8 mouse cellular contexts compared by ENCODE assay signal in the genomic region with DNA sequence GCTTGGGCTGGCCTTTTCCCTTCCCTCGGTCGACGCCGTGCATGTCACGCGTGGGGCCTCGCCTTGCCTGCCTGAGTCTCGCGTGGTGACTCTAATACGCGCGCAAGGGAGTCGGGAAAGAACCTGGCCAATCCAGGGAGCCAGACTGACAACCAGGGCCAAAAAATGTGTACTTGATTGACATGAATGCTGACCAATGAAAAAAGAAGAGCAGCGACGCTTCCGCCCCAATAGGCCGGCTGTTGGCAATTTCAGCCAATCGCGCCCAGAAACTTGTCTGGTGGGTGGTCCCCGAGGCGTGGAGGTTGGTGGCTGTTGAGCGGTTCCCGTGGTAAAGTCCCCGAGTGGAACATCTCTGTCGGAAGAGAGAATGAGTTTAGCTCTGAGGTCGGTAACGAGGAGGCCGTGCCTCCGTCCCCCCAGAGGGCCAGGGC. TPM values are rescaled to one million over a fixed set of nuclear protein-coding genes. Genes with fewer than 3 reads are reported as not detected.
DNase-seq lines count a peak whose midpoint lies in the region; ATAC-seq lines count a peak whose summit lies in the region.

Gene Cetn3, plus strand, starts transcription at position 107 of the 434 bp plus-strand sequence.

- peak within 1 kb of the TSS; percentile 57 for H3K4me2 ChIP-seq in intestine, embryonic 14.5 days (ENCODE audit: low read length)

- peak; percentile 92 for ATAC-seq in intestine, embryonic 14.5 days (replicated peaks; ENCODE audit: low FRiP score, low TSS enrichment, low read depth)
- ATAC-seq in megakaryocyte progenitor cell, adult 5-6 weeks (replicated peaks; ENCODE audit: poor library complexity) = peak; percentile 81

- peak within 1 kb of the TSS; percentile 94 for H3K9ac ChIP-seq in intestine, embryonic 14.5 days (ENCODE audit: low read length)

- no peaks in the 10 kb centered on the region for H3K9me3 ChIP-seq in intestine, embryonic 14.5 days (ENCODE audit: control insufficient read depth, low read length)

- no peaks in the 10 kb centered on the region for H3K27me3 ChIP-seq in intestine, embryonic 14.5 days (replicated peaks; ENCODE audit: control insufficient read depth, insufficient read depth, low read length)

- intact Hi-C loops in gastrocnemius, postnatal 36 days (cut with DNase I) = loop anchor here (5.0 to 10.0 kb wide), 3 partner anchors 126 to 1882 kb away; partner anchors contain the start of genes Arrdc3 and Lysmd3
- intact Hi-C loops in left cerebral cortex, postnatal 10 days (cut with DNase I) = loop anchor here (10.0 kb wide), 3 partner anchors 522 to 1942 kb away; no protein-coding TSS in a partner anchor

- peak within 1 kb of the TSS; percentile 72 for H3K4me3 ChIP-seq in intestine, embryonic 14.5 days (ENCODE audit: low read depth, low read length)

- DNase-seq in adrenal gland, postnatal 10 days = peak; percentile 91
- peak; percentile 94 for DNase-seq in embryo, embryonic 11.5 days (ENCODE audit: low read depth, low spot score)
- peak in 1 of 2 experiments; percentile 89 for DNase-seq in gastrocnemius, postnatal 36 days
- no peak for DNase-seq in intestine, embryonic 14.5 days (ENCODE audit: low spot score)
- peak; percentile 95 for DNase-seq in left cerebral cortex, postnatal 10 days (ENCODE audit: extremely low spot score in 1 of 2, low spot score in 2 of 2)
- DNase-seq in right cerebral cortex, postnatal 25 days = peak; percentile 92
- DNase-seq in yolk sac, embryonic 10.5 days (ENCODE audit: low spot score) = peak; percentile 95

- H3K27ac ChIP-seq in intestine, embryonic 14.5 days (ENCODE audit: low read depth) = peak within 1 kb of the TSS; percentile 98

- peaks cover 23% of the 10 kb centered on the region for H3K36me3 ChIP-seq in intestine, embryonic 14.5 days (ENCODE audit: control insufficient read depth, insufficient read depth, low read length)

- under 1% methylated on average over 29 of the region's 29 CpGs for WGBS in intestine, embryonic 14.5 days

- peaks cover 6% of the 10 kb centered on the region for H3K4me1 ChIP-seq in intestine, embryonic 14.5 days (replicated peaks; ENCODE audit: control insufficient read depth, insufficient read depth, low read length)

RNA-seq across cellular contexts. Expression of gene Cetn3, which starts in this region (rescaled TPM):
- total RNA-seq in adrenal gland, postnatal 10 days (2021) = 100 to 1,000 TPM; 120 to 138 TPM
- total RNA-seq in gastrocnemius, postnatal 36 days (2021) = 10 to 100 TPM; 23.2 to 28.0 TPM
- polyA plus RNA-seq in intestine, embryonic 14.5 days (2014; fragmentation: Nextera tagmentation; extraction: Ambion mirVana) = 213 and 224 TPM in 2 replicates
- 100 to 1,000 TPM; 195 to 203 TPM for total RNA-seq in left cerebral cortex, postnatal 10 days (2021)
- 207 and 221 TPM in 2 replicates for total RNA-seq in megakaryocyte progenitor cell, adult 5-6 weeks (2015)
- total RNA-seq in megakaryocyte progenitor cell, adult 5-6 weeks (2017) = 388 and 505 TPM in 2 replicates

Comparison
In these comparisons a context has a peak if more than half of its experiments do, and no peak if none do; other contexts are left out.
1. RNA of gene Cetn3 (total RNA-seq): 207 to 505 TPM in megakaryocyte progenitor cell, adult 5-6 weeks, 195 to 203 TPM in left cerebral cortex, postnatal 10 days and 120 to 138 TPM in adrenal gland, postnatal 10 days; 23.2 to 28.0 TPM in gastrocnemius, postnatal 36 days; every median in the first group is over 4 times any median in the second.